7 mouse cellular contexts compared by ENCODE assay signal in the genomic region with DNA sequence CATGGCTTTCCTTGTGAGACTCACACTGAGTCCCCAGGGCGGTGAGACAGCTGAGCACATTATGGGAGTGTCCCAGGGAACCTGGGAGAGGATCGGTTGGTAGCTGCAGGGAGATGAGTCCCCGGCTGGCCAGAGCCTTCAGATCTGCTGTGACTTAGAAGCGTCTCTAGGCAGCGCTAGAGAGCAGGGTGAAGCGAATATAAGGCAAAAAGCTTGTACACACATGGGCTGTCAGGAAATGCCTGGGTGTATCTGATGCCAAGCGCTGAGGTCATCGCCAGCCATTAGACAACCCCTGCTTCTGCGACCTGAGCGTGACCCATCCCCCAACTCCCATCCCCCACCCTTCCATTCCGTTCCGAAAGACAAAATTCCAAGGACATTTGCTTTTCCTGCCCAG.
DNase-seq lines count a peak whose midpoint lies in the region; TF ChIP-seq lines count a peak whose summit lies in the region.

No protein-coding gene starts in this region.

- no peak for TF ChIP-seq POLR2A in brain, embryonic 14.5 days (IDR thresholded peaks at IDR 0.05; ENCODE audit: borderline replicate concordance, extremely low read depth, insufficient read depth, insufficient read length, poor library complexity, severe bottlenecking)

- TF ChIP-seq CTCF in brain, embryonic 14.5 days (IDR thresholded peaks at IDR 0.05; ENCODE audit: borderline replicate concordance, extremely low read depth, insufficient read depth, insufficient read length): peak; percentile 67

- peak; percentile 47 for DNase-seq in MEL-GATA-1-ER (ENCODE audit: extremely low read depth, low read depth)
- DNase-seq in brain, embryonic 14.5 days (ENCODE audit: low read depth): peak; percentile 85
- peak; percentile 72 for DNase-seq in forelimb bud, embryonic 11.5 days (ENCODE audit: low read depth, low spot score)
- peak; percentile 86 for DNase-seq in heart, postnatal 4 days
- peak; percentile 29 to 66 for DNase-seq in layer of hippocampus, adult 8-10 months (ENCODE audit: low spot score in 2 of 2)
- peak; percentile 82 for DNase-seq in lung, postnatal 14 days
- peak; percentile 47 to 50 for DNase-seq in right cerebral cortex, adult 2 months (ENCODE audit: low spot score in 2 of 2)

Comparison
In these comparisons a context has a peak if more than half of its experiments do, and no peak if none do; other contexts are left out.
1. Peak in every context shown above with its lines: DNase-seq.